Mouse (Mus musculus): ENCODE measurements at regions not wholly inside any gene's neighbourhood (a gene's known extent, or its start where the extent isn't known, plus 50 kb on each side); places are given as distances from the start of the nearest gene placed in this dataset.

GRCm38 (mm10) chr17:62077604-62078003 lies 803.5 kb downstream of the Efna5 start:
- DNase-seq (ENCODE audit: low spot score) = no peak

GRCm38 (mm10) chr17:62064939-62065338 lies 816.2 kb downstream of the Efna5 start:
- no peak for DNase-seq (ENCODE audit: low spot score)

- DNase-seq (ENCODE audit: low spot score) = no peak
Measured at GRCm38 (mm10) chr17:62058016-62058415, 823.1 kb downstream of the Efna5 start.

- DNase-seq (ENCODE audit: low spot score) = no peak
Measured at GRCm38 (mm10) chr17:62054801-62055200, 826.3 kb downstream of the Efna5 start.

- no peak for DNase-seq (ENCODE audit: low spot score)
Measured at GRCm38 (mm10) chr17:62048989-62049388, 832.1 kb downstream of the Efna5 start.

- no peak for DNase-seq (ENCODE audit: low spot score)
Measured at GRCm38 (mm10) chr17:62030614-62031013, 850.5 kb downstream of the Efna5 start.

Data from urinary bladder, postnatal 10 days (tissue).